ENCODE assay signal across 19 mouse cellular contexts in the genomic region with DNA sequence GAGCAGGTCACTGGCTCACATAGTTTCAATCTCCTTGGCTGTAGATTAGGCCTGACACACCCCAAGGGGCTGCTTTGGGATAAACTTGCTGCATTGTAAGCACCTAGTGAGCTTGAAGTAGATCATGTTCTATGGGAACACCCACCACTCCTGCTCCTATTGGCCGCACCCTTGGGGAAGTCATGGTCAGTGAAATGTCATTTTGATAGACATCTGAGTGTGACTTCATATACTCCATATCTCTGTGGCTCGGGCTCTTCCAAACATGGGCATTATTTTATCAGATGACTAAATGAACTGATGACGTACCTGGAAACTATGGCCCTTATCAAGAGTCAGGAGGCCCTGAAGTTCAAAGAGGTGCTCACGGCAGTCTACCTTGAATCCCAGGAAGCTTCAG.
DNase-seq lines count a peak whose midpoint lies in the region; ATAC-seq and TF ChIP-seq lines count a peak whose summit lies in the region.
"Had no signal": no experiment of that assay in that cellular context is flagged by ENCODE, and none has a peak within 500 bp of the region (broad histone marks: within the 10 kb centered on the region; RNA-seq: fewer than 3 reads in every experiment).

No protein-coding gene starts in this region.

- H3K27me3 ChIP-seq in liver, embryonic 12.5 days (replicated peaks), result no peaks in the 10 kb centered on the region
- H3K27me3 ChIP-seq in stomach, postnatal 0 days (ENCODE audit: control insufficient read depth, insufficient read depth, low read length), result no peaks in the 10 kb centered on the region
- H3K27me3 ChIP-seq: CH12.LX; embryonic facial prominence, embryonic 12.5 days; limb, embryonic 12.5 days; midbrain, embryonic 15.5 days; neural tube, embryonic 15.5 days had no signal

- 0 out of 2 replicates have a peak overlapping the region, but pooled peaks have one; percentile 5 for H3K4me2 ChIP-seq in liver, embryonic 12.5 days
- H3K4me2 ChIP-seq in stomach, postnatal 0 days (replicated peaks; ENCODE audit: low read depth), result no peak overlapping the region
- H3K4me2 ChIP-seq: embryonic facial prominence, embryonic 12.5 days; limb, embryonic 12.5 days; lung, embryonic 14.5 days; midbrain, embryonic 15.5 days; neural tube, embryonic 15.5 days had no signal

- no peaks in the 10 kb centered on the region for H3K9me3 ChIP-seq in liver, embryonic 12.5 days (replicated peaks)
- H3K9me3 ChIP-seq in stomach, postnatal 0 days (ENCODE audit: control insufficient read depth, low read length), result no peaks in the 10 kb centered on the region
- H3K9me3 ChIP-seq: embryonic facial prominence, embryonic 12.5 days; limb, embryonic 12.5 days; midbrain, embryonic 15.5 days; neural tube, embryonic 15.5 days had no signal

- DNase-seq in induced T-regulatory cell, adult 2 months (ENCODE audit: low read depth), result peak; percentile 57
- peak; percentile 66 for DNase-seq in stomach, postnatal 0 days (ENCODE audit: low spot score)
- no peak for DNase-seq in urinary bladder, postnatal 10 days (ENCODE audit: low spot score)
- no peak for DNase-seq in T-cell, adult 2 months (ENCODE audit: low spot score)
- no peak for DNase-seq in retina, postnatal 1 day
- DNase-seq in kidney, adult 9 months, result no peak
- DNase-seq: cerebellum, adult 9-10 months; gastrocnemius, postnatal 25 days; heart, adult 2 months; lung, embryonic 14.5 days; thymus, postnatal 4 days had no signal

- no peak overlapping the region for H3K4me3 ChIP-seq in liver, embryonic 12.5 days
- H3K4me3 ChIP-seq in stomach, postnatal 0 days (ENCODE audit: low read depth, low read length), result no peak overlapping the region
- H3K4me3 ChIP-seq: embryonic facial prominence, embryonic 12.5 days; erythroblast, embryonic 14.5 days; heart, adult 2 months; limb, embryonic 12.5 days; midbrain, embryonic 15.5 days; neural tube, embryonic 15.5 days had no signal

- H3K9ac ChIP-seq in liver, embryonic 12.5 days, result no peak overlapping the region
- no peak overlapping the region for H3K9ac ChIP-seq in stomach, postnatal 0 days (ENCODE audit: low read length)
- H3K9ac ChIP-seq: embryonic facial prominence, embryonic 12.5 days; limb, embryonic 12.5 days; lung, embryonic 14.5 days; midbrain, embryonic 15.5 days; neural tube, embryonic 15.5 days had no signal

- 49% methylated on average over 4 of the region's 4 CpGs for WGBS in liver, embryonic 12.5 days (ENCODE audit: insufficient replicate concordance)
- 74% methylated on average over 4 of the region's 4 CpGs for WGBS in stomach, postnatal 0 days

- peak; percentile 59 for ATAC-seq in liver, embryonic 12.5 days
- peak; percentile 56 for ATAC-seq in megakaryocyte, adult 5-6 weeks (ENCODE audit: poor library complexity, severe bottlenecking)
- ATAC-seq in stomach, postnatal 0 days (ENCODE audit: low FRiP score, low TSS enrichment), result peak; percentile 88
- ATAC-seq: midbrain, embryonic 15.5 days had no signal

- no peaks in the 10 kb centered on the region for H3K36me3 ChIP-seq in liver, embryonic 12.5 days
- H3K36me3 ChIP-seq in stomach, postnatal 0 days (ENCODE audit: control insufficient read depth, insufficient read depth, low read length), result no peaks in the 10 kb centered on the region
- H3K36me3 ChIP-seq: limb, embryonic 12.5 days; midbrain, embryonic 15.5 days; neural tube, embryonic 15.5 days had no signal

- peak overlapping the region; percentile 64 for H3K27ac ChIP-seq in liver, embryonic 12.5 days
- peak overlapping the region; percentile 25 for H3K27ac ChIP-seq in stomach, postnatal 0 days (replicated peaks)
- H3K27ac ChIP-seq: embryonic facial prominence, embryonic 12.5 days; heart, adult 2 months; limb, embryonic 12.5 days; midbrain, embryonic 15.5 days; neural tube, embryonic 15.5 days had no signal

- H3K4me1 ChIP-seq in liver, embryonic 12.5 days, result peaks cover 62% of the 10 kb centered on the region
- no peaks in the 10 kb centered on the region for H3K4me1 ChIP-seq in stomach, postnatal 0 days (replicated peaks; ENCODE audit: control insufficient read depth, insufficient read depth)
- H3K4me1 ChIP-seq: embryonic facial prominence, embryonic 12.5 days; limb, embryonic 12.5 days; midbrain, embryonic 15.5 days had no signal

- TF ChIP-seq EP300 in stomach, postnatal 0 days (optimal IDR thresholded peaks at IDR 0.05), result no peak

- TF ChIP-seq CTCF in stomach, postnatal 0 days (IDR thresholded peaks at IDR 0.05; ENCODE audit: low read depth), result no peak

Comparison
In these comparisons a context has a peak if more than half of its experiments do, and no peak if none do; other contexts are left out.
1. DNase-seq: peak in induced T-regulatory cell, adult 2 months (single experiment) and stomach, postnatal 0 days (single experiment); none in urinary bladder, postnatal 10 days (single experiment), T-cell, adult 2 months (single experiment), retina, postnatal 1 day (single experiment) and kidney, adult 9 months (single experiment).
2. Peak in every context shown above with its lines, with median percentiles within 50 percentile points of each other: ATAC-seq.